Mouse (Mus musculus): Measurements from ENCODE around the gene Hist1h2ao.

GRCm38 (mm10) chr13:21781021-21781555 is 29.2 kb upstream of the Hist1h2ao start:
- no peak for TF ChIP-seq POLR2A (IDR thresholded peaks at IDR 0.05; ENCODE audit: insufficient read depth, low read length)
- no peak for TF ChIP-seq CTCF (IDR thresholded peaks at IDR 0.05; ENCODE audit: low read depth, low read length)
- TF ChIP-seq EP300 (IDR thresholded peaks at IDR 0.05; ENCODE audit: insufficient read depth, low read depth, low read length) = no peak
